Comparison of ENCODE assay signal across 7 mouse cellular contexts in the genomic region with DNA sequence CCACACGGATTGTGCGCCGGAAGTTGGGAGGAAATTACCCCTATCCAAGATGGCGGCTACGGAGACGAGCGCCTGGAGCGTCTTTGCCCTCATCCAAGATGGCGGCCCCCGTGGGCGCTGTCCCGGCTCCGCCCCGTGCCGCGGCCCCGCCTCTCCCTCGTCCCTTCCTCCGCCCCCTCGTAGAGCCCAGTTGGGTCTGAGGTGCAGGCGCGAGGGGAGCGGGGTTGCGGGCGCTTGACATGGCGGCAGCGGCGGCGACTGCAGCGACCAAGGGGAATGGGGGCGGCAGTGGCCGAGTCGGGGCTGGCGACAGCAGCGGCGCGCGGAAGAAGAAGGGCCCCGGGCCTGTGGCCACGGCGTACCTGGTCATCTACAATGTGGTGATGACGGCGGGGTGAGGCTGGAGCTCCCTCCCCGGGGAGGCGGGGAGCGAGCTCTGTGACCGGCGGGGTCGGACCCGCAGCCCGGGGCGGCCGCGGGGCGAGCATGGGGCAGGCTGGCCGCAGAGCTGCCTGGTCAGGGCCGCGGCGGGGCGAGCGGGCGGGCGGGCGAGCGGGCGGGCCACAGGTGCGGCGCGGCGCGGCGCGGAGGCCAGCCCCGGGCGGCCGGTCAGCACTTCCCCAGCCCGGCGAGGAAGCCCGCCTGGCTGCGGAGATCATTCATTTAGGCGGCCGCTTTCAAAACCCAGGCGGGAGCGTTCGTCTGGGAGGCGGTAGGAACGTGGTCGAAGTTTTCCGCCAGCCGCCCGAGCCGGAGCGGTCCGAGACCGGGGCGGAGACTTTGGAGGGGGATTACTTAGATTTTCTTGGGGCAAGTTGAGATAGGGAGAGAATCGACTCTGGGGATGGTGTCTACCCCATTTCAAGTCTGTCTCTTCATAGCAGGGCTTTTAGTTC. TPM values are rescaled to one million over a fixed set of nuclear protein-coding genes. Genes with fewer than 3 reads are reported as not detected.
DNase-seq lines count a peak whose midpoint lies in the region; ATAC-seq lines count a peak whose summit lies in the region.

Gene Hacd2, plus strand, starts transcription at position 187 of the 896 bp plus-strand sequence.

- H3K27me3 ChIP-seq in embryonic facial prominence, embryonic 11.5 days (ENCODE audit: control insufficient read depth, insufficient read depth, low read length): no peaks in the 10 kb centered on the region
- no peaks in the 10 kb centered on the region for H3K27me3 ChIP-seq in limb, embryonic 11.5 days (ENCODE audit: control insufficient read depth, insufficient read depth, low read length)
- H3K27me3 ChIP-seq in midbrain, embryonic 14.5 days (ENCODE audit: control insufficient read depth, insufficient read depth, low read length): peaks cover 13% of the 10 kb centered on the region; the same call in 1 of the 2 replicates

- H3K4me3 ChIP-seq in embryonic facial prominence, embryonic 11.5 days (ENCODE audit: low read depth, low read length): peak within 1 kb of the TSS; percentile 80
- H3K4me3 ChIP-seq in limb, embryonic 11.5 days (ENCODE audit: low read depth, low read length): peak within 1 kb of the TSS; percentile 79
- peak within 1 kb of the TSS; percentile 84 for H3K4me3 ChIP-seq in midbrain, embryonic 14.5 days (replicated peaks; ENCODE audit: low read depth, low read length)

- ATAC-seq in embryonic facial prominence, embryonic 11.5 days (replicated peaks; ENCODE audit: insufficient number of reproducible peaks, low FRiP score, low TSS enrichment, low read depth): peak; percentile 98
- ATAC-seq in limb, embryonic 11.5 days (ENCODE audit: insufficient number of reproducible peaks, low FRiP score, low TSS enrichment, low read depth): peak; percentile 98
- ATAC-seq in midbrain, embryonic 14.5 days (ENCODE audit: low FRiP score, low TSS enrichment): peak; percentile 99

- no peaks in the 10 kb centered on the region for H3K9me3 ChIP-seq in embryonic facial prominence, embryonic 11.5 days (replicated peaks; ENCODE audit: control insufficient read depth, low read length)
- no peaks in the 10 kb centered on the region for H3K9me3 ChIP-seq in limb, embryonic 11.5 days (ENCODE audit: control insufficient read depth, low read length)
- H3K9me3 ChIP-seq in midbrain, embryonic 14.5 days (ENCODE audit: control insufficient read depth, low read length): no peaks in the 10 kb centered on the region

- H3K4me1 ChIP-seq in embryonic facial prominence, embryonic 11.5 days (ENCODE audit: control insufficient read depth, insufficient read depth, low read length): no peaks in the 10 kb centered on the region
- no peaks in the 10 kb centered on the region for H3K4me1 ChIP-seq in limb, embryonic 11.5 days (ENCODE audit: control insufficient read depth, insufficient read depth, low read length)
- no peaks in the 10 kb centered on the region for H3K4me1 ChIP-seq in midbrain, embryonic 14.5 days (ENCODE audit: control insufficient read depth, insufficient read depth, low read length)

- WGBS in embryonic facial prominence, embryonic 11.5 days: under 1% methylated on average over 83 of the region's 97 CpGs
- under 1% methylated on average over 82 of the region's 97 CpGs for WGBS in limb, embryonic 11.5 days
- under 1% methylated on average over 79 of the region's 97 CpGs for WGBS in midbrain, embryonic 14.5 days

- peak within 1 kb of the TSS; percentile 56; the same call in 1 of the 2 replicates for H3K27ac ChIP-seq in embryonic facial prominence, embryonic 11.5 days (replicated peaks; ENCODE audit: low read depth, low read length)
- peak within 1 kb of the TSS; percentile 83 for H3K27ac ChIP-seq in limb, embryonic 11.5 days (replicated peaks; ENCODE audit: low read depth, low read length)
- H3K27ac ChIP-seq in midbrain, embryonic 14.5 days (replicated peaks; ENCODE audit: low read depth, low read length): peak within 1 kb of the TSS; percentile 89

- peak within 1 kb of the TSS; percentile 70 for H3K9ac ChIP-seq in embryonic facial prominence, embryonic 11.5 days (replicated peaks; ENCODE audit: low read length)
- H3K9ac ChIP-seq in limb, embryonic 11.5 days (ENCODE audit: low read length): peak within 1 kb of the TSS; percentile 84
- H3K9ac ChIP-seq in midbrain, embryonic 14.5 days (replicated peaks; ENCODE audit: low read length): peak within 1 kb of the TSS; percentile 85

- DNase-seq in adrenal gland, postnatal 14 days: peak; percentile 97
- DNase-seq in embryonic facial prominence, embryonic 11.5 days (ENCODE audit: low spot score): peak; percentile 97
- DNase-seq in heart, adult 11 months: peak; percentile 99
- DNase-seq in kidney, adult 18-20 months: peak; percentile 97
- peak; percentile 97 for DNase-seq in limb, embryonic 11.5 days (ENCODE audit: low spot score)
- DNase-seq in midbrain, embryonic 14.5 days: peak; percentile 97
- peak; percentile 91 to 96 for DNase-seq in spleen, adult 18-20 months

- H3K36me3 ChIP-seq in embryonic facial prominence, embryonic 11.5 days (replicated peaks; ENCODE audit: control insufficient read depth, insufficient read depth, low read depth, low read length): no peaks in the 10 kb centered on the region
- H3K36me3 ChIP-seq in limb, embryonic 11.5 days (ENCODE audit: control insufficient read depth, insufficient read depth, low read length): peaks cover 2% of the 10 kb centered on the region; the same call in 1 of the 2 replicates
- no peaks in the 10 kb centered on the region for H3K36me3 ChIP-seq in midbrain, embryonic 14.5 days (ENCODE audit: control insufficient read depth, insufficient read depth, low read length)

- H3K4me2 ChIP-seq in embryonic facial prominence, embryonic 11.5 days (ENCODE audit: low read depth, low read length): peak within 1 kb of the TSS; percentile 60
- peak within 1 kb of the TSS; percentile 54 for H3K4me2 ChIP-seq in limb, embryonic 11.5 days (ENCODE audit: low read depth, severe bottlenecking)
- peak within 1 kb of the TSS; percentile 66 for H3K4me2 ChIP-seq in midbrain, embryonic 14.5 days (ENCODE audit: low read length)

RNA-seq across cellular contexts. Expression of gene Hacd2, which starts in this region (rescaled TPM):
- 39.1 and 50.5 TPM in 2 replicates for total RNA-seq in adrenal gland, postnatal 14 days (2021)
- 24.7 and 25.2 TPM in 2 replicates for polyA plus RNA-seq in embryonic facial prominence, embryonic 11.5 days (2014; fragmentation: Nextera tagmentation; extraction: Ambion mirVana)
- 37.0 and 40.0 TPM in 2 replicates for polyA plus RNA-seq in limb, embryonic 11.5 days (2014; fragmentation: Nextera tagmentation; extraction: Ambion mirVana)
- polyA plus RNA-seq in midbrain, embryonic 14.5 days (2014; fragmentation: Nextera tagmentation; extraction: Ambion mirVana): 25.9 and 26.2 TPM in 2 replicates

Comparison
In these comparisons a context has a peak if more than half of its experiments do, and no peak if none do; other contexts are left out.
1. Peak in every context shown above with its lines: DNase-seq, ATAC-seq, H3K4me3 ChIP-seq and H3K27ac ChIP-seq.